Mouse (Mus musculus) heart, postnatal 0 days (tissue): Measurements from ENCODE around the gene Cux1.

Source experiments
- CTCF ChIP-seq: IDR thresholded peaks from 2 replicates; pipeline ENCODE4 v1.5.1; 2016; ENCODE audit warnings: antibody characterized with exemption, control low read depth, low read depth
- EP300 ChIP-seq: IDR thresholded peaks from 2 replicates; pipeline ENCODE4 v1.6.1; 2016; ENCODE audit warnings: antibody characterized with exemption, low read depth

DNA sequence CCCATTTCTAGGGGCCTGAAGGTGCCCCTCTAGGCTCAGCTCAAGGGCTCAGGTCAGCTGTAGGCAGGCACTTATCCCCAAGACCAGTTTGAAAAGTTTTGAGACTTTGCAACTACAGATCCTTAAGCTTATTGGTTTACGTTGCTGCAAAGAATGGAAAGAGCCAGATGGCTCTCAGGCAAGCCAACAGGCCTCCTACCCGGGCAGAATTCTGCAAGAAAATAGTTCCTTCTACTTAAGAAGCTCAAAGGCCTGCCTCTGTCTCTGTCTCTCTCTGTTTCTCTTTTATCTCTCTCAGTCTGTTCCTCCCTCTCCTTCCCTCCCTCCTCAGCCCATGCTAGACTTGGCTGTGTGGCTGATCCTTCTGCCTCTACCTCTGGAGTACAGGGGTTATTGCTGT is 49.8 kb downstream of the Cux1 start:
- no peak for TF ChIP-seq EP300
- TF ChIP-seq CTCF = no peak
